Mouse (Mus musculus) MEL (cell line): ENCODE measurements around the gene Calcb. TPM values are rescaled to one million over a fixed set of nuclear protein-coding genes. Genes with fewer than 3 reads are reported as not detected.

Experiments
- DNase-seq: peaks from one replicate; pipeline ENCODE4 v3.0.0; 2011; ENCODE audit warnings: low read depth, low spot score
- H3K27ac ChIP-seq: 2 replicates; pipeline ENCODE4 v1.5.1; 2012; ENCODE audit warnings: low read depth, mild to moderate bottlenecking, control low read depth, low read length, moderate library complexity; ENCODE audit not compliant: control insufficient read depth
- H3K27me3 ChIP-seq, 2 experiments: fragments of 150-350 bp in 1 of 2; sonication (generic) in 1 of 2; 2 replicates each; pipeline ENCODE4 v1.6.1; 2012; ENCODE audit warnings: low read length in 2 of 2, mild to moderate bottlenecking in 2 of 2, improper control_type of control experiment in 1 of 2, moderate library complexity in 1 of 2; ENCODE audit not compliant: insufficient read depth in 2 of 2, control insufficient read depth in 1 of 2
- H3K36me3 ChIP-seq, 2 experiments: 2 replicates each; pipeline ENCODE4 v1.6.1; 2012 to 2014; ENCODE audit warnings: low read length in 2 of 2, improper control_type of control experiment in 1 of 2, inconsistent platforms in 1 of 2, mild to moderate bottlenecking in 1 of 2; ENCODE audit not compliant: insufficient read depth in 2 of 2, control insufficient read depth in 1 of 2
- H3K4me1 ChIP-seq, 2 experiments: fragments of 150-350 bp in 1 of 2; sonication (generic) in 1 of 2; 2 replicates each; pipeline ENCODE4 v1.6.1; 2012; ENCODE audit warnings: low read length in 2 of 2, improper control_type of control experiment in 1 of 2, mild to moderate bottlenecking in 1 of 2; ENCODE audit not compliant: insufficient read depth in 2 of 2, control insufficient read depth in 1 of 2
- H3K4me3 ChIP-seq, 2 experiments: fragments of 150-350 bp in 1 of 2; sonication (generic) in 1 of 2; 2 replicates each; pipeline ENCODE4 v1.5.1; 2012; ENCODE audit warnings: low read depth in 2 of 2, low read length in 2 of 2, mild to moderate bottlenecking in 2 of 2, moderate library complexity in 2 of 2, control low read depth in 1 of 2, improper control_type of control experiment in 1 of 2; ENCODE audit not compliant: control insufficient read depth in 1 of 2, insufficient read depth in 1 of 2
- H3K79me2 ChIP-seq: 2 replicates; pipeline ENCODE4 v1.6.1; 2012; ENCODE audit warnings: mild to moderate bottlenecking, low read length, moderate library complexity; ENCODE audit not compliant: control insufficient read depth, poor library complexity, insufficient read depth
- H3K9ac ChIP-seq: 2 replicates; pipeline ENCODE4 v1.6.1; 2012; ENCODE audit warnings: low read depth, mild to moderate bottlenecking, control low read depth, low read length, moderate library complexity; ENCODE audit not compliant: control insufficient read depth, poor library complexity, severe bottlenecking
- H3K9me3 ChIP-seq: fragments of 150-350 bp; sonication (generic); replicated peaks from 2 replicates; pipeline ENCODE4 v1.6.1; 2012; ENCODE audit warnings: mild to moderate bottlenecking, low read length, improper control_type of control experiment, moderate library complexity; ENCODE audit not compliant: insufficient read depth
- CHD1 ChIP-seq: IDR thresholded peaks from 2 replicates; pipeline ENCODE4 v1.6.1; 2012; ENCODE audit warnings: low read depth, mild to moderate bottlenecking, inconsistent platforms, low read length, improper control_type of control experiment
- CHD2 ChIP-seq: IDR thresholded peaks from 2 replicates; pipeline ENCODE4 v1.6.1; 2011; ENCODE audit warnings: low read length, improper control_type of control experiment
- CTCF ChIP-seq, 3 experiments: IDR thresholded peaks in 2 of 3; conservative IDR thresholded peaks in 1 of 3; 2 replicates each; pipeline ENCODE4 v1.5.1; 2011 to 2012; ENCODE audit warnings: low read length in 3 of 3, low read depth in 2 of 3, mild to moderate bottlenecking in 2 of 3, improper control_type of control experiment in 1 of 3, inconsistent platforms in 1 of 3, mixed read lengths in 1 of 3, moderate library complexity in 1 of 3; ENCODE audit not compliant: control insufficient read depth in 1 of 3, insufficient read depth in 1 of 3, poor library complexity in 1 of 3, severe bottlenecking in 1 of 3
- E2F4 ChIP-seq: IDR thresholded peaks from 2 replicates; pipeline ENCODE4 v1.6.1; 2011; ENCODE audit warnings: low read depth, low read length, improper control_type of control experiment, borderline replicate concordance
- ELF1 ChIP-seq: IDR thresholded peaks from 2 replicates; pipeline ENCODE4 v1.6.1; 2014; ENCODE audit warnings: low read depth, mild to moderate bottlenecking, inconsistent platforms, low read length, improper control_type of control experiment, moderate library complexity
- ETS1 ChIP-seq: IDR thresholded peaks from 2 replicates; pipeline ENCODE4 v1.6.1; 2012; ENCODE audit warnings: low read depth, mild to moderate bottlenecking, inconsistent platforms, low read length, improper control_type of control experiment, moderate library complexity
- GABPA ChIP-seq: IDR thresholded peaks from 2 replicates; pipeline ENCODE4 v1.6.1; 2012; ENCODE audit warnings: low read depth, mild to moderate bottlenecking, inconsistent platforms, low read length, improper control_type of control experiment, moderate library complexity
- JUND ChIP-seq: IDR thresholded peaks from 2 replicates; pipeline ENCODE4 v1.6.1; 2011; ENCODE audit warnings: low read depth, mild to moderate bottlenecking, improper control_type of control experiment, low read length
- MAZ ChIP-seq: IDR thresholded peaks from 2 replicates; pipeline ENCODE4 v1.6.1; 2012; ENCODE audit warnings: low read depth, mild to moderate bottlenecking, inconsistent platforms, low read length, improper control_type of control experiment
- MEF2A ChIP-seq: IDR thresholded peaks from 2 replicates; pipeline ENCODE4 v1.6.1; 2014; ENCODE audit warnings: low read depth, mild to moderate bottlenecking, inconsistent platforms, low read length, improper control_type of control experiment; ENCODE audit not compliant: poor library complexity, insufficient replicate concordance, severe bottlenecking; ENCODE audit errors: extremely low read depth
- MYC ChIP-seq: IDR thresholded peaks from 2 replicates; pipeline ENCODE4 v1.6.1; 2011; ENCODE audit warnings: low read depth, mild to moderate bottlenecking, low read length, improper control_type of control experiment, moderate library complexity
- NRF1 ChIP-seq: IDR thresholded peaks from 2 replicates; pipeline ENCODE4 v1.6.1; 2014; ENCODE audit warnings: low read depth, mild to moderate bottlenecking, inconsistent platforms, low read length, improper control_type of control experiment, moderate library complexity; ENCODE audit not compliant: poor library complexity, insufficient read depth, severe bottlenecking
- POLR2AphosphoS5 ChIP-seq: IDR thresholded peaks from 2 replicates; pipeline ENCODE4 v1.6.1; 2012; ENCODE audit warnings: low read depth, borderline replicate concordance, mild to moderate bottlenecking, inconsistent platforms, low read length, moderate library complexity, mixed read lengths
- RCOR1 ChIP-seq: IDR thresholded peaks from 2 replicates; pipeline ENCODE4 v1.6.1; 2012; ENCODE audit warnings: low read depth, mild to moderate bottlenecking, inconsistent platforms, low read length, improper control_type of control experiment
- TAL1 ChIP-seq: IDR thresholded peaks from 2 replicates; pipeline ENCODE4 v1.6.1; 2012; ENCODE audit warnings: mild to moderate bottlenecking, inconsistent platforms, low read length, moderate library complexity, mixed read lengths
- TBP ChIP-seq: IDR thresholded peaks from 2 replicates; pipeline ENCODE4 v1.8.0; 2011; ENCODE audit warnings: low read depth, low read length, improper control_type of control experiment
- TCF12 ChIP-seq: IDR thresholded peaks from 2 replicates; pipeline ENCODE4 v1.6.1; 2014; ENCODE audit warnings: low read depth, mild to moderate bottlenecking, inconsistent platforms, low read length, improper control_type of control experiment, moderate library complexity
- UBTF ChIP-seq: IDR thresholded peaks from 2 replicates; pipeline ENCODE4 v1.6.1; 2012; ENCODE audit warnings: low read depth, mild to moderate bottlenecking, inconsistent platforms, low read length, improper control_type of control experiment, moderate library complexity, borderline replicate concordance; ENCODE audit not compliant: insufficient read depth
- ZC3H11A ChIP-seq: IDR thresholded peaks from 2 replicates; pipeline ENCODE4 v1.6.1; 2012; ENCODE audit warnings: low read depth, mild to moderate bottlenecking, inconsistent platforms, low read length, improper control_type of control experiment
- ZMIZ1 ChIP-seq: IDR thresholded peaks from 2 replicates; pipeline ENCODE4 v1.6.1; 2012; ENCODE audit warnings: low read depth, mild to moderate bottlenecking, inconsistent platforms, low read length, improper control_type of control experiment, moderate library complexity
- ZNF384 ChIP-seq: IDR thresholded peaks from 2 replicates; pipeline ENCODE4 v1.6.1; 2012; ENCODE audit warnings: low read depth, mild to moderate bottlenecking, inconsistent platforms, low read length, improper control_type of control experiment
- polyA plus RNA-seq, 2 experiments: library from polyadenylated mRNA; stranded (reverse) in 1 of 2; unstranded in 1 of 2; fragments of >175 nt in 1 of 2; fragments of >200 nt in 1 of 2; gene quantifications; 2 replicates each; pipeline versions ENCODE4 v1.2.1 to v1.2.4; 2012; ENCODE audit warnings: low replicate concordance in 2 of 2, low read depth in 1 of 2; ENCODE audit not compliant: insufficient read length in 2 of 2, insufficient read depth in 1 of 2, missing spikeins in 1 of 2
- total RNA-seq: library from RNA; depleted of rRNA; stranded (reverse); fragments of 300-350 nt; gene quantifications from 2 replicates; pipeline ENCODE4 v1.2.3, GENCODE M21; 2012

The Calcb gene
- total and polyA plus RNA-seq, 3 experiments = not detected

GRCm38 (mm10) chr7:114762660-114763059, 44.2 kb downstream of the Calcb start:
- Histone ChIP-seq H3K4me1 (no peaks in the 10 kb centered on the region), H3K79me2 (no peaks in the 10 kb centered on the region), H3K4me3 (no peak overlapping the region), H3K27me3 (no peaks in the 10 kb centered on the region), H3K9me3 (no peaks in the 10 kb centered on the region), H3K27ac (no peak overlapping the region), H3K9ac (no peak overlapping the region), H3K36me3 (no peaks in the 10 kb centered on the region)
- 0 out of 2 replicates have a peak, but pooled peaks have one; percentile 13 for TF ChIP-seq TCF12
- no peak for TF ChIP-seq ELF1
- DNase-seq = no peak

GRCm38 (mm10) chr7:114765273-114765672, 46.8 kb downstream of the Calcb start:
- Histone ChIP-seq H3K9ac (no peak overlapping the region), H3K9me3 (no peaks in the 10 kb centered on the region), H3K79me2 (no peaks in the 10 kb centered on the region), H3K36me3 (no peaks in the 10 kb centered on the region), H3K27me3 (no peaks in the 10 kb centered on the region), H3K27ac (no peak overlapping the region), H3K4me3 (no peak overlapping the region), H3K4me1 (no peaks in the 10 kb centered on the region)
- DNase-seq = no peak
- no peak for TF ChIP-seq TAL1
- no peak for TF ChIP-seq ZMIZ1
- no peak for TF ChIP-seq ZNF384
- no peak for TF ChIP-seq RCOR1
- no peak for TF ChIP-seq CHD1
- no peak for TF ChIP-seq JUND
- TF ChIP-seq MAZ = no peak
- no peak for TF ChIP-seq MYC
- no peak for TF ChIP-seq CTCF (IDR thresholded peaks at IDR 0.05 in 2 of 3, conservative IDR thresholded peaks at IDR 0.05 in 1 of 3; ENCODE audit: control insufficient read depth in 1 of 3, insufficient read depth in 1 of 3, low read depth in 2 of 3, low read length in 3 of 3, poor library complexity in 1 of 3, severe bottlenecking in 1 of 3)
- TF ChIP-seq NRF1 = no peak
- TF ChIP-seq TCF12 = no peak
- no peak for TF ChIP-seq CHD2

- peak; percentile 5 for DNase-seq
- H3K9ac ChIP-seq = no peak overlapping the region
- H3K9me3 ChIP-seq = no peaks in the 10 kb centered on the region
- no peaks in the 10 kb centered on the region for H3K79me2 ChIP-seq
- H3K4me1 ChIP-seq = no peaks in the 10 kb centered on the region
- H3K36me3 ChIP-seq = no peaks in the 10 kb centered on the region
- TF ChIP-seq MEF2A (no peak), TBP (no peak), GABPA (no peak), ZMIZ1 (no peak), UBTF (no peak), ZC3H11A (no peak), E2F4 (no peak), ETS1 (no peak), POLR2AphosphoS5 (no peak)
- TF ChIP-seq, all 39 proteins: peak for 0
- Histone ChIP-seq H3K4me3 (no peak overlapping the region), H3K27me3 (no peaks in the 10 kb centered on the region), H3K27ac (no peak overlapping the region)
Observed at GRCm38 (mm10) chr7:114766523-114766922, 48.1 kb downstream of the Calcb start.
